Mouse (Mus musculus) brown adipose tissue, adult 24 weeks (tissue): ENCODE measurements around the gene Cfap161. TPM values are rescaled to one million over a fixed set of nuclear protein-coding genes. Genes with fewer than 3 reads are reported as not detected.

ENCODE experiments used
- H3K27ac ChIP-seq: fragments of 200-500 bp; replicated peaks from 2 replicates; pipeline ENCODE4 v1.5.1; 2012; ENCODE audit warnings: low read depth, mild to moderate bottlenecking, low read length
- H3K4me1 ChIP-seq: fragments of 200-500 bp; 2 replicates; pipeline ENCODE4 v1.6.1; 2012; ENCODE audit warnings: low read length, mixed read lengths; ENCODE audit not compliant: control insufficient read depth, insufficient read depth, insufficient read length
- H3K4me3 ChIP-seq: fragments of 200-500 bp; 2 replicates; pipeline ENCODE4 v1.5.1; 2012; ENCODE audit warnings: low read depth, mild to moderate bottlenecking, low read length, moderate library complexity; ENCODE audit not compliant: insufficient read depth
- polyA plus RNA-seq: library from polyadenylated mRNA; stranded (reverse); fragments of >200 nt; gene quantifications from 2 replicates; pipeline ENCODE4 v1.2.4, GENCODE M21; 2012; ENCODE audit not compliant: missing spikeins, insufficient read depth, insufficient read length

Gene Cfap161
- polyA plus RNA-seq, 1 experiment: 1.1 TPM

GRCm38 (mm10) chr7:83811461-83811860 lies 16.8 kb upstream of the Cfap161 start:
- H3K4me1 ChIP-seq: peaks cover 23% of the 10 kb centered on the region
- H3K27ac ChIP-seq: peak overlapping the region; percentile 80
- no peak overlapping the region for H3K4me3 ChIP-seq

GRCm38 (mm10) chr7:83810141-83811100 lies 15.7 kb upstream of the Cfap161 start:
- Histone ChIP-seq H3K4me3 (no peak overlapping the region; the same call in 1 of the 2 replicates), H3K4me1 (peaks cover 23% of the 10 kb centered on the region), H3K27ac (peak overlapping the region; percentile 80)

GRCm38 (mm10) chr7:83809715-83810114 lies 15.0 kb upstream of the Cfap161 start:
- Histone ChIP-seq H3K4me1 (peaks cover 23% of the 10 kb centered on the region), H3K4me3 (no peak overlapping the region), H3K27ac (peak overlapping the region; percentile 80)

- Histone ChIP-seq H3K4me1 (peaks cover 21% of the 10 kb centered on the region), H3K27ac (peak overlapping the region; percentile 69), H3K4me3 (no peak overlapping the region)
Measured at GRCm38 (mm10) chr7:83809060-83809459, 14.4 kb upstream of the Cfap161 start.

- Histone ChIP-seq H3K4me1 (peaks cover 10% of the 10 kb centered on the region), H3K4me3 (no peak overlapping the region), H3K27ac (no peak overlapping the region)
Measured at GRCm38 (mm10) chr7:83806934-83807333, 12.3 kb upstream of the Cfap161 start.

- Histone ChIP-seq H3K27ac (no peak overlapping the region), H3K4me1 (peaks cover 3% of the 10 kb centered on the region; the same call in 1 of the 2 replicates), H3K4me3 (no peak overlapping the region)
Measured at GRCm38 (mm10) chr7:83803777-83804176, 9.1 kb upstream of the Cfap161 start.

- no peak overlapping the region for H3K27ac ChIP-seq
- no peak overlapping the region for H3K4me3 ChIP-seq
- H3K4me1 ChIP-seq: no peaks in the 10 kb centered on the region
Measured at GRCm38 (mm10) chr7:83802509-83802908, 7.8 kb upstream of the Cfap161 start.

GRCm38 (mm10) chr7:83802007-83802406 lies 7.3 kb upstream of the Cfap161 start:
- Histone ChIP-seq H3K4me1 (no peaks in the 10 kb centered on the region), H3K4me3 (no peak overlapping the region), H3K27ac (no peak overlapping the region)

- H3K4me3 ChIP-seq: no peak overlapping the region
- H3K27ac ChIP-seq: no peak overlapping the region
- no peaks in the 10 kb centered on the region for H3K4me1 ChIP-seq
Measured at GRCm38 (mm10) chr7:83801483-83801875, 6.8 kb upstream of the Cfap161 start.

- no peaks in the 10 kb centered on the region for H3K4me1 ChIP-seq
Measured at GRCm38 (mm10) chr7:83800561-83801482, 6.1 kb upstream of the Cfap161 start.

GRCm38 (mm10) chr7:83800071-83800470 lies 5.4 kb upstream of the Cfap161 start:
- Histone ChIP-seq H3K27ac (no peak overlapping the region), H3K4me1 (no peaks in the 10 kb centered on the region), H3K4me3 (no peak overlapping the region)

More at GRCm38 (mm10) chr7:83800561-83801482, 6.1 kb upstream of the Cfap161 start:
- H3K27ac ChIP-seq: no peak overlapping the region
- H3K4me3 ChIP-seq: no peak overlapping the region

- H3K4me3 ChIP-seq: no peak overlapping the region
- no peak overlapping the region for H3K27ac ChIP-seq
- no peaks in the 10 kb centered on the region for H3K4me1 ChIP-seq
Measured at GRCm38 (mm10) chr7:83798004-83798403, 3.3 kb upstream of the Cfap161 start.

GRCm38 (mm10) chr7:83796177-83796576 lies 1.5 kb upstream of the Cfap161 start:
- H3K27ac ChIP-seq: no peak overlapping the region
- no peak overlapping the region for H3K4me3 ChIP-seq
- H3K4me1 ChIP-seq: no peaks in the 10 kb centered on the region

- Histone ChIP-seq H3K4me3 (no peak overlapping the region), H3K27ac (no peak overlapping the region)
Measured at GRCm38 (mm10) chr7:83794006-83794683, 535 bp downstream of the Cfap161 start.

GRCm38 (mm10) chr7:83780881-83781280 lies 13.8 kb downstream of the Cfap161 start:
- H3K4me3 ChIP-seq: no peak overlapping the region
- H3K27ac ChIP-seq: no peak overlapping the region
- no peaks in the 10 kb centered on the region for H3K4me1 ChIP-seq

More at GRCm38 (mm10) chr7:83794006-83794683, 535 bp downstream of the Cfap161 start:
- no peaks in the 10 kb centered on the region for H3K4me1 ChIP-seq
